Mouse (Mus musculus) lung, postnatal 14 days (tissue): ENCODE results near the gene Zbtb16.

Experiments
- DNase-seq: peaks from one replicate; pipeline ENCODE4 v3.0.0; 2021

The Zbtb16 gene

DNA sequence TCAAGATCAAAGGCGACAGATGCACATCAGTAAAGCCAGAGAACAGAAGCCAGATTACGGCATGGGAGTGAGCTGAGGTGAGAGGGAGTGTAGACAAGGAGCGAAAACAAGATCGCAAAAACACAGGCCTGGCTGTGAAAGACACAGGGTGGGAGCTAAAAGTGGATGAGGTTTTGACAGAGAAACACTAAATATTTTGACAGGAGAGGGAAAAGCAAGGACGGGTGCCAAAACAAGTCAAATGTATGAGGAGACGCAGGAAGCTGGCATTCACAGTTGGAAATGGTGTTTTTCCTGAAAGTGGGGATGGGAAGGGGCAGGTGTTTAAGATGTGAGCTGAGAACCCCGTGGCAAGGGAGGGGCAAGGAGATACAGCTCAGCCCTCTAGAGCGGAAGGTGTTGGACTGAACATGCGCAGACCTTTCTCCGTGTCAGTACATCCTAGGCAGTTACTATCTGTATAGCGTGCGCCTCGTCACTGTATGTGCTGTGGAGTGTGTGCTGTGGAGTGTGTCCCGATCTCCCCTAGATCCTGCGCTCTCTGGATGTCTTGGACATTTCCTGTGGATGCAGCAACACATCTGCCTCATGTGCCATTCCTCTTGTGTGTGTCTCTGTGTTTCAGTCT is 197.7 kb downstream of the Zbtb16 start:
- DNase-seq = no peak

GRCm38 (mm10) chr9:48637161-48637560 is 198.9 kb downstream of the Zbtb16 start:
- no peak for DNase-seq

DNA sequence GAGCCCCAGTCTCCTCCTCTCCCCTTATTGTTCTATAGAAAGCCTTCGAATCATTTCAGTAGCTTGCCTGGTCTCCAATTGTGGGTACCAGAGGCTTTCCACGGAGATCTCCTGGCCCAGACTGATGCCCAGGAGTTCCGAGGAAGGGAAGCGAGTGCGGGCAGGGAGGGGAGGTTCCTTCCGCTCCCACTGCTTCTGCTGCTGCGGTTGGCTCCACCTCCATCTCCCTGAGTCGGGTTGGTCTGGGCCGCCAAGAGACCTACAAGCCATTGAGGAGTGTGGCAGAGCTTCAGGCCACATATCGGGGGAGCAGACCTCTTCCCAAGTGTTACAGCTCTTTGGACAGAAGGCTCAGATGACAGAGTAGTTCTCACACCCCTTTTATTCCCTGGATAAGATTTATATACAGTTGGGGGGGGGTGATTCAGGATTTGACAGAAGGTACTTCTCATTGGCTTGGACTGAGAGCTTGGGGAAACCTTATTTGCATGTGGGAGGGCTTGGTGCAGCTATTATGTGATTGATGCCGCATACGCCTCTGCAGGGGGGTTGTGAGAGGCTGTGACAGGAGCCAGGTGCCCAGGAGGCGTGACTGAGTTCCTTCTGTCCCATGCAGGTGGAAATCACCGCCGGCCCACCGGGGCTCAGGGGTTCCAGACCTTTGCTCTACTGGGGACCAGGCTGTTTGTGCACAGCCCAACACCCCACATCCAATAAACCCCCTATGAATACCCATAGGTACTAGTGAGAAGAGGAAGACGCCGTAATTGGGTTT is 200.3 kb downstream of the Zbtb16 start:
- no peak for DNase-seq

DNA sequence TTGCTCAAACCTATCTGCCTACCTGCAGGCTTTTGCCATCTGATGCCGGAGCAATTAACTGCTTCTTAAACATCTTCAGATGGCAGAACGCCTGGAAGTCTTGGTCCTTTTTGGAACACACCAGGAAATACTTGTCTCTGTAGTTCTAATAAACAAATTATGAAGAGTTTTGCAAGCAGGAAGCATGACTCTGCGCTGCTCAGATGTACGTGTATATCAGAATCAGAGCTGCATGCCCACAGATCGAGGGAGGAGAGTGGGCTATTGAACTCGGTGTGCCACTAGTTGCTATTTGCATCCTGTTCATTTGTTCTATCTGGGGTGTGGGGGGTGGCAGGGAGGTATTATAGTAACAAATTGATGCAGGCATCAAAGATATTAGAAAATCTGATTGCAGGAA is 202.9 kb downstream of the Zbtb16 start:
- no peak for DNase-seq

GRCm38 (mm10) chr9:48619268-48619667 is 216.8 kb downstream of the Zbtb16 start:
- DNase-seq = no peak

DNA sequence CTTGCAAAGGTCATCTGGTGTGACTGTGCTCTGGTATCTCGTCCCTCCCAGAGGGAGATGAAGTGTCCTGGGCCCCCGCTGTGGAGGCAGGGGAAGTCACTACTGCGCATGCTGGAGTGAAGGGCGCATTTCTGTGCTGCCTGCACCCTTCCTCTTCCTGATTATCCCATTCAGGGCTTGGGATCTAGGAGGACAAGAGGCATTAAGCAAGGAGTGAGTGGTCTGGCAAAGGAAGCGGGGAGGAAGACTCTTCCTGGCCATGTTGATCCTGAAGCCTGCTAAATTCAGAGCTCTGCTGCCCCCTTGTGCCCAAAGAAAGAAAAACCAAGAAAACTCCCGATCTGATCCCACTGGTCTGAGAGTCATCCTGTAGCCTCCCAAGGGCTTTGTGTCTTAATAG is 217.4 kb downstream of the Zbtb16 start:
- peak; percentile 80 for DNase-seq

DNA sequence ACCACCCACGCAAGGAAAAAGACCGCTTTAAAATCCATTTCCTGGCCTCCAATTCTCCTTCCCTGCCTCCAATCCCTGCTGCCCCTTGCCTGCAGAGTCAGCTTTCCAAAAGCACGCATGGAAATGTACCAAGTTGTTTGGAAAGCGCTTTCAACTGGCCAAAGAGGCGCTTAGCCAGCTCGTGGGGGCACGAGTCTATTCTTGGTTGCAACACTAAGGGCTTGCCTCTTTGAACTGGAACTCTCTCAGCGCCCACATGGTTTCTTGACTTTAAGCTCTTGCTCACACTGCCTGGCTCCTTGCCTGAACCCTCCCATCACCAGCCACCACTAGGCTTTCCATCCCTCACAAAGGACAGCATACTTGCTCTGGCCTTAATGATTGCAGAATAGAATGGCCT is 217.9 kb downstream of the Zbtb16 start:
- peak; percentile 73 for DNase-seq

DNA sequence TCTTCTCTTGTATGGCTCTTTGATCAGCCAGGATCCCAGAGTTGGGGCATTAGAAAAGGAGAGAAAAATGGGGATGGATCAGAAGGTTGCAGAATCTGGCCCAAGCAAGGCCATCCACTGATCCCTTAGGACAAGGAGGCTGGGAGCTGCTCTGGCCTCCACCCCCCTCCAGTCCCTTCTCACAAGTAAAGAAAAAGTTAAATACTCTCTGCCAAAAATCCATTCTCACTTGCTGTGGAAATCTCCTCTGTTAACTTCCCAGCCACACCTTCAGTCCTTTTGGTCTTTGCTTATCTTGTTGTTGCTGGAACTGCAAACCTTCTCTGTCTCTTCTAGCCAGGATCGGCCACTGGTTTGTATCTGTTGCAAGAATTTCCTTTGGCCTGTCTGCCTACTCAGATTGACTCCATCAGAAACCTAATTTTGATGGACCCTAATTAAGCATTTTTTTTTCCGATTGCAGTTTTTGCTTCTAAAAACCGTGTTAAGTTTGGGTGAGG is 218.5 kb downstream of the Zbtb16 start:
- DNase-seq = no peak

- no peak for DNase-seq
Observed at GRCm38 (mm10) chr9:48613221-48613620, 222.8 kb downstream of the Zbtb16 start.

GRCm38 (mm10) chr9:48612542-48612941 is 223.5 kb downstream of the Zbtb16 start:
- DNase-seq = no peak

- DNase-seq = no peak
Observed at GRCm38 (mm10) chr9:48611032-48611431, 225.0 kb downstream of the Zbtb16 start.

GRCm38 (mm10) chr9:48609734-48610133 is 226.3 kb downstream of the Zbtb16 start:
- no peak for DNase-seq

GRCm38 (mm10) chr9:48607417-48607816 is 228.6 kb downstream of the Zbtb16 start:
- no peak for DNase-seq

DNA sequence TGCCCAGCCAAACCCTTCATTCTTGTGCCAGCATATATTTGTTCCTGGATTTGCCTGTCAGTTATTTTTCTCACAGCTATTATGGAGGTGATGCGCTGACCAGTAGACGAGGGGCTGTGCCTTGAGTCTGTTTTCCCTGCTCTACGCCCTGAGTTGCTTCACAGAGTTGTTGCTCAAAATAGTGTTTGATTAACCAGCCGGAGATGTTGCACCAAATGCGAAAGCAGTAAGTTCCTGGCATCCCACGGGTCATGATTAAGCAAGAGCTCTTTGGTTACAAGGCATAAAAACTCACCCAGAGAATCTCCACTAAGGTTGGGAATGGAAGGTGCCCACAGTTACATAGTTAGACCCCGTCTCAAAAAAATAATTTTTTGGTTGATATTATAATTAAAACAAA is 229.9 kb downstream of the Zbtb16 start:
- DNase-seq = peak; percentile 25

DNA sequence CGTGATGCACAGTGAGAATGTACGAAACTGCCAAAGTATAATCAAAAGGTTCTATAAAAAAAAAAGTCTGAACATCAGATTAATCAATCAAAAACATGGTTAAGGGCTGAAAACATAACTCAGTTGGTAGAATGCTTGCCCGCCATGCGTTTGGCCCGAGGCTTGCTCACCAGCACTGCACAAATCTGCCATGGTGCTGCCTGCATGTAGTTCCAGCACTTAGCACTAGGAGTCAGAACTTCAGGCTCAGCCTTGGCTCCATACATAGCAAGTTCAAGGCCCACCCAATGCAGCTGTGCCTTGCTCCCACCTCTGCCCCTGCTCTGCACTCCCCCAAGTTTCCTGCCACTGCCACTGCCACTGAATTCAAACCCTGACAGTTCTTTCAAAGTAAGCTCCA is 230.3 kb downstream of the Zbtb16 start:
- DNase-seq = no peak

DNA sequence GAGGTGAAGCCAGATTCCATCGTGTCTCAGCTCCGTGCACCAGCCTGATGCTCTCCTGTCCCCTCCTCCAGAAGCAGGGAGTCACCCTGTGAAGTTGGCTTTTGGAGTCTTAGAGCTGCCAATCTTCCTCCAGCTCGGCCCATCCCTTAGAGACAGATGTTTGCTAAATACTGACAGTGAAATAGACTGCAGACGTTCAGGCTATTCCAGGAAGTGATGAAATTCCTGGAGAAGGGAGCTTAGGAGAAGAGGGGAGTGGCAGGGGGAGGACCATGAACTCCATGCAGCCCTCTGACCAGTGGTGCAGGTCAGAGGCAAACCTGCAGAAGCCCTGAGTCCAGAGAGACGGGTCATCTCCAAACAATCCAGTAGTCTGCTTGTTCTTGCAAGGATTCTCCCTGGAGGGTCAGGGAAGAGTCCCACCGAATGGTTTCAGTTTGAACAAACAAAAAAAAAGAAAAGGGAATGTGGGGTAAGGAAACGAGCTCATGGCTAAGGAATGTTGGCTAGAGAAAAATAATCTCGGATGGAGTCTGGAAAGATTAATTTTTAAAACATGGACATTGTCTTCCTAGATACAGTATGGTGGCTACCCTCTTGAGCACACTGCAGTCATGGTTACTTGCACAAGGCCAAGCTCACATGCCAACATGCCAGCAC is 231.0 kb downstream of the Zbtb16 start, which contains the start of gene Nnmt:
Gene Nnmt, minus strand, starts transcription at position 215 of the 660 bp plus-strand sequence.
- peak; percentile 20 for DNase-seq
